Mouse (Mus musculus) CH12.LX (cell line): ENCODE measurements around the gene Tmem53. TPM values are rescaled to one million over a fixed set of nuclear protein-coding genes. Genes with fewer than 3 reads are reported as not detected.
A peak's percentile ranks its signal among the peaks of the same experiment; 100 is the strongest.

ENCODE experiments used
- DNase-seq: peaks from one replicate; pipeline ENCODE4 v3.0.0-alpha.2; 2013; ENCODE audit errors: extremely low read depth
- H3K27ac ChIP-seq: 2 replicates; pipeline ENCODE4 v1.5.1; 2012; ENCODE audit warnings: low read depth, mild to moderate bottlenecking, control low read depth, moderate library complexity; ENCODE audit not compliant: insufficient read depth
- H3K27me3 ChIP-seq: replicated peaks from 2 replicates; pipeline ENCODE3; 2012; ENCODE audit warnings: inconsistent platforms
- H3K36me3 ChIP-seq, 2 experiments: replicated peaks in 1 of 2; 2 replicates each; pipeline versions ENCODE3 to v1.6.1; 2012; ENCODE audit warnings: inconsistent platforms in 1 of 2, low read length in 1 of 2, mild to moderate bottlenecking in 1 of 2, mixed read lengths in 1 of 2, moderate library complexity in 1 of 2; ENCODE audit not compliant: control insufficient read depth in 1 of 2, insufficient read depth in 1 of 2
- H3K4me1 ChIP-seq, 2 experiments: 2 replicates each; pipeline ENCODE4 v1.6.1; 2012; ENCODE audit warnings: inconsistent platforms in 1 of 2, moderate library complexity in 1 of 2; ENCODE audit not compliant: insufficient read depth in 2 of 2, control insufficient read depth in 1 of 2
- H3K4me2 ChIP-seq: 2 replicates; pipeline ENCODE4 v1.6.1; 2012; ENCODE audit warnings: low read depth, mild to moderate bottlenecking, control low read depth; ENCODE audit not compliant: poor library complexity, insufficient read depth, severe bottlenecking
- H3K4me3 ChIP-seq, 3 experiments: fragments of 150-350 bp in 1 of 3; sonication (generic) in 1 of 3; replicated peaks in 1 of 3; 2 replicates each; pipeline versions ENCODE3 to v1.5.1; 2011 to 2012; ENCODE audit warnings: low read depth in 2 of 3, low read length in 2 of 3, mild to moderate bottlenecking in 2 of 3, moderate library complexity in 2 of 3, control low read depth in 1 of 3, improper control_type of control experiment in 1 of 3, inconsistent platforms in 1 of 3, mixed read lengths in 1 of 3; ENCODE audit not compliant: poor library complexity in 1 of 3
- H3K79me2 ChIP-seq: replicated peaks from 2 replicates; pipeline ENCODE4 v1.6.1; 2012; ENCODE audit warnings: mild to moderate bottlenecking, moderate library complexity; ENCODE audit not compliant: control insufficient read depth, poor library complexity, insufficient read depth, severe bottlenecking; ENCODE audit errors: extremely low read depth
- H3K9ac ChIP-seq: 2 replicates; pipeline ENCODE4 v1.6.1; 2012; ENCODE audit warnings: low read depth, mild to moderate bottlenecking, control low read depth, moderate library complexity; ENCODE audit not compliant: insufficient read depth
- H3K9me3 ChIP-seq: replicated peaks from 2 replicates; pipeline ENCODE3; 2012; ENCODE audit warnings: low read length, inconsistent platforms, mixed read lengths
- BHLHE40 ChIP-seq: IDR thresholded peaks from 2 replicates; pipeline ENCODE4 v1.6.1; 2011; ENCODE audit warnings: mild to moderate bottlenecking, low read depth, low read length, improper control_type of control experiment
- ELF1 ChIP-seq: IDR thresholded peaks from 2 replicates; pipeline ENCODE4 v1.6.1; 2014; ENCODE audit warnings: low read depth, mild to moderate bottlenecking, inconsistent platforms, low read length, improper control_type of control experiment
- EP300 ChIP-seq: IDR thresholded peaks from 2 replicates; pipeline ENCODE4 v1.6.1; 2011; ENCODE audit warnings: low read length, improper control_type of control experiment
- ETS1 ChIP-seq: conservative IDR thresholded peaks from 2 replicates; pipeline ENCODE4 v1.6.1; 2012; ENCODE audit warnings: low read depth, mild to moderate bottlenecking, inconsistent platforms, low read length, improper control_type of control experiment, moderate library complexity
- HCFC1 ChIP-seq: IDR thresholded peaks from 2 replicates; pipeline ENCODE4 v1.6.1; 2012; ENCODE audit warnings: low read depth, mild to moderate bottlenecking, inconsistent platforms, low read length, improper control_type of control experiment
- JUN ChIP-seq: IDR thresholded peaks from 2 replicates; pipeline ENCODE4 v1.6.1; 2011; ENCODE audit warnings: low read depth, mild to moderate bottlenecking, low read length, improper control_type of control experiment, moderate library complexity; ENCODE audit not compliant: insufficient read depth
- JUND ChIP-seq: conservative IDR thresholded peaks from 2 replicates; pipeline ENCODE4 v1.6.1; 2011; ENCODE audit warnings: low read depth, low read length, improper control_type of control experiment
- KAT2A ChIP-seq: IDR thresholded peaks from 2 replicates; pipeline ENCODE4 v1.6.1; 2012; ENCODE audit warnings: low read length, improper control_type of control experiment, inconsistent platforms; ENCODE audit not compliant: insufficient replicate concordance
- MAZ ChIP-seq: IDR thresholded peaks from 2 replicates; pipeline ENCODE4 v1.6.1; 2012; ENCODE audit warnings: low read depth, mild to moderate bottlenecking, inconsistent platforms, low read length, improper control_type of control experiment, moderate library complexity
- MEF2A ChIP-seq: IDR thresholded peaks from 2 replicates; pipeline ENCODE4 v1.6.1; 2014; ENCODE audit warnings: low read depth, mild to moderate bottlenecking, inconsistent platforms, low read length, improper control_type of control experiment, borderline replicate concordance
- MXI1 ChIP-seq: IDR thresholded peaks from 2 replicates; pipeline ENCODE4 v1.6.1; 2011; ENCODE audit warnings: mild to moderate bottlenecking, low read depth, low read length, improper control_type of control experiment
- NELFE ChIP-seq: IDR thresholded peaks from 2 replicates; pipeline ENCODE4 v1.6.1; 2011; ENCODE audit warnings: low read depth, low read length, improper control_type of control experiment
- NRF1 ChIP-seq: IDR thresholded peaks from 2 replicates; pipeline ENCODE4 v1.6.1; 2014; ENCODE audit warnings: low read depth, mild to moderate bottlenecking, inconsistent platforms, low read length, improper control_type of control experiment, moderate library complexity
- PAX5 ChIP-seq: IDR thresholded peaks from 2 replicates; pipeline ENCODE4 v1.6.1; 2012; ENCODE audit warnings: low read length, inconsistent platforms, mixed read lengths
- RCOR1 ChIP-seq: conservative IDR thresholded peaks from 2 replicates; pipeline ENCODE4 v1.6.1; 2012; ENCODE audit warnings: low read depth, mild to moderate bottlenecking, inconsistent platforms, low read length, improper control_type of control experiment
- USF1 ChIP-seq: IDR thresholded peaks from 2 replicates; pipeline ENCODE4 v1.6.1; 2014; ENCODE audit warnings: low read depth, mild to moderate bottlenecking, inconsistent platforms, low read length, improper control_type of control experiment
- ZMIZ1 ChIP-seq: IDR thresholded peaks from 2 replicates; pipeline ENCODE4 v1.6.1; 2012; ENCODE audit warnings: low read depth, mild to moderate bottlenecking, inconsistent platforms, low read length, improper control_type of control experiment
- dilution Hi-C: fragments of 300-500 bp; cut with MboI; formaldehyde crosslinking; loops from 2 replicates; pipeline ENCODE4 v1.14.3; 2020; ENCODE audit warnings: low sequenced_read_pairs; ENCODE audit not compliant: extremely low pct_unique_long_range_greater_than_20kb, extremely low pct_ligation_motif_present
- in situ Hi-C: fragments of 300-500 bp; cut with MboI; formaldehyde crosslinking; loops from 3 replicates; pipeline ENCODE4 v1.14.3; 2019; ENCODE audit warnings: low sequenced_read_pairs, low pct_ligation_motif_present, low pct_unique_long_range_greater_than_20kb, mixed read lengths
- polyA plus RNA-seq: library from polyadenylated mRNA; unstranded; fragments of >175 nt; gene quantifications from 2 replicates; pipeline ENCODE4 v1.2.1, GENCODE M21; 2012; ENCODE audit warnings: low read depth; ENCODE audit not compliant: insufficient read length
- total RNA-seq, 2 experiments: library from RNA; depleted of rRNA; stranded (reverse); fragments of 300-350 nt in 1 of 2; fragments of >200 nt in 1 of 2; gene quantifications; 2 replicates each; pipeline ENCODE4 v1.2.3; 2012 to 2014

Gene Tmem53
- total and polyA plus RNA-seq, 3 experiments: 1.1 to 1.4 (median 1.2) TPM

DNA sequence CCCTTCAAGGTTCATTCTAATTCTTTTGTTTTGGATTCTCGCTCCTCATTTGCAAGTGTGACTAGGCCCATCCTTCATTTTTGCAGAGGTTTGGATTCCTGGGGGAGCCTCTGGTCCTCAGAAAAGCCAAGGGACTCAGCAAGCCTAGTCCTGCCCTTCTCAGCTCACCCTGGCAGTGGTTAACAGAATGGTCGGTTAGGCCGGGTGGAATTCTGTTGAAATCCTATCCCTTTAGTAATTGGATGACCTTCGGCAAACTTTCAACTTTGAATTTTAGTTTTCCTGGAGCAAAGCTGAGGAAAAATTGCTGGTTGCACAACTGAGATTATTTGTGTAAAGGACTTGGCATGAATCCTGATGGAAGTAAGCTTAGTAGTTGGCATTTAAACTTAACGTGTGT, 600 bp downstream of the Tmem53 start:
- peak overlapping the region in 2 of 3 experiments; percentile 30 to 63 for H3K4me3 ChIP-seq
- H3K9ac ChIP-seq: peak overlapping the region; percentile 64
- H3K27me3 ChIP-seq: peaks cover 8% of the 10 kb centered on the region
- peak overlapping the region; percentile 93 for H3K4me2 ChIP-seq
- H3K9me3 ChIP-seq: peaks cover 8% of the 10 kb centered on the region
- no peaks in the 10 kb centered on the region for H3K36me3 ChIP-seq
- in situ Hi-C loops (no loop called here), dilution Hi-C loops (no loop called here)
- H3K4me1 ChIP-seq: peaks cover 0 to 34% of the 10 kb centered on the region in 2 experiments; a peak in 2 of 4 replicates
- no peaks in the 10 kb centered on the region for H3K79me2 ChIP-seq
- no peak for DNase-seq
- TF ChIP-seq NELFE (no peak), EP300 (no peak), PAX5 (no peak), HCFC1 (no peak), USF1 (no peak), ETS1 (no peak), KAT2A (no peak)
- H3K27ac ChIP-seq: no peak overlapping the region

DNA sequence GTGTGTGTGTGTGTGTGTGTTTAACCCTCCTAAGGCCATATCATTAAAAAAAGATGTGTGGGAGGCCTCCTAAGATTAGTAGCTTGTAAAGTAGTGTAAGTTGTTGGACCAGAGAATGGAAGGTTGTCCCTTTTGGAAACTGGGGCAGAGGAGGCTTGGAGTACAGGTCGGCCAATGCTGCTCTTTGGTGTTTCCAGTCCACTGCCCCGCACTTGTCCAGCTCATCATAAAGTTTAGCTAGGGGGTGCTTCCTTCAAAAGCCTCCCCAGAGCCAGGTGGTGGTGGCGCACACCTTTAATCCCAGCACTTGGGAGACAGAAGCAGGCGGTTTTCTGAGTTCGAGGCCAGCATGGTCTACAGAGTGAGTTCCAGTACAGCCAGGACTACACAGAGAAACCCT, 1.0 kb downstream of the Tmem53 start:
- H3K9ac ChIP-seq: no peak overlapping the region

DNA sequence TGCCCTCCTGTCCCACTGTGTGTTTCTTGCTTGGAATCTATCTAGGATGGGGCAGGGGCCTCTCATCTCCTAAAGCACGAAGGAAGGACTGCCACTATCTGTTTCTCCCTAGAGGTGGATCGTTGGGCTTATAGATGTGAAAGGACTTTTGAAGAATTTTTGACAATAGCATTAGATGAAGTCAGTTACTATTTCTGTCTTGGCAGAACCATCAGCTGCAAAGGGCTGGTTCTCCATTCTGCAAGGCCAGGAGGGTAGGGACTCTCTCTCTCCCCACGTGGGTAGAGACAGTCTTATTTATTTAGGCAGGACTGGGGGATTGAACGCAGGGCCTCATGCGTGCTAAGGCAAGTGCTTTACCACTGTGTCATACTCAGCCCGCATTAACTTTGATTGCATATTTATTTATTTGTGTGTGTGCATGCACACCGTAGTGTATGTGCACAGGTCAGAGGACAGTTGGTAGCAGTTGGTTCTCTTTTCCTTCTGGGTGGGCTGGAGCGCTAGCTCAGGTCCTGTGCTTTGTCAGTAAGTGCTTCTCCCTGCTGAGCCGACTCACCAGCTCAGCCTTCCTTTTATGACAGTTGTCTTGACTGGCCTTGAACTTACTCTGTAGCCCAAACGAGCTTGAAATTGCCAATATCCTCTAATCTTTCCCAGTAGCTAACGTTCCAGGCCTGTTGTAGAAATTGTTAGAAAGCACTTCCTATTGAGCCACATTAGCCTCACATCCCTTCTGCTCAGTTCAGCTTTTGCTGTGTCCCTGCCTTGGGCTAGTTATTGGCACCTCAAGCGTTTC, 1.7 kb downstream of the Tmem53 start:
- peaks cover 2% of the 10 kb centered on the region for H3K9me3 ChIP-seq
- dilution Hi-C loops: no loop called here
- no peak overlapping the region for H3K4me2 ChIP-seq
- H3K27ac ChIP-seq: no peak overlapping the region
- no peaks in the 10 kb centered on the region for H3K79me2 ChIP-seq
- TF ChIP-seq ETS1: 0 out of 2 replicates have a peak, but pooled peaks have one; percentile 9
- peak; percentile 91 for TF ChIP-seq MEF2A
- no peak for TF ChIP-seq MXI1
- peak; percentile 47; the same call in 1 of the 2 replicates for TF ChIP-seq JUN
- no peaks in the 10 kb centered on the region for H3K36me3 ChIP-seq
- no peak overlapping the region for H3K4me3 ChIP-seq
- no peak overlapping the region for H3K9ac ChIP-seq
- DNase-seq: peak; percentile 38
- H3K4me1 ChIP-seq: peaks cover 0 to 33% of the 10 kb centered on the region in 2 experiments; a peak in 2 of 4 replicates
- H3K27me3 ChIP-seq: peaks cover 6% of the 10 kb centered on the region
- in situ Hi-C loops: no loop called here

More for the DNA sequence above, 1.0 kb downstream of the Tmem53 start:
- Histone ChIP-seq H3K4me3 (no peak overlapping the region), H3K27ac (no peak overlapping the region), H3K79me2 (no peaks in the 10 kb centered on the region), H3K9me3 (peaks cover 8% of the 10 kb centered on the region), H3K27me3 (peaks cover 8% of the 10 kb centered on the region)
- no peak for DNase-seq
- dilution Hi-C loops (no loop called here), in situ Hi-C loops (no loop called here)
- TF ChIP-seq NRF1: no peak
- no peak for TF ChIP-seq RCOR1
- no peak for TF ChIP-seq MAZ
- no peak for TF ChIP-seq ELF1
- TF ChIP-seq ZMIZ1: no peak
- no peak for TF ChIP-seq JUND
- TF ChIP-seq BHLHE40: no peak
- TF ChIP-seq, all 38 proteins: peak for 0
- Histone ChIP-seq H3K4me2 (no peak overlapping the region; the same call in 1 of the 2 replicates), H3K4me1 (peaks cover 0 to 33% of the 10 kb centered on the region in 2 experiments; a peak in 2 of 4 replicates), H3K36me3 (no peaks in the 10 kb centered on the region)
